Mouse (Mus musculus): Measurements from ENCODE around the gene Rptor. TPM values are rescaled to one million over a fixed set of nuclear protein-coding genes. Genes with fewer than 3 reads are reported as not detected.
A peak's percentile ranks its signal among the peaks of the same experiment; 100 is the strongest.

The Rptor gene
- total and polyA plus RNA-seq, 2 experiments from 2014 or later = 8.5 to 64.8 TPM

DNA sequence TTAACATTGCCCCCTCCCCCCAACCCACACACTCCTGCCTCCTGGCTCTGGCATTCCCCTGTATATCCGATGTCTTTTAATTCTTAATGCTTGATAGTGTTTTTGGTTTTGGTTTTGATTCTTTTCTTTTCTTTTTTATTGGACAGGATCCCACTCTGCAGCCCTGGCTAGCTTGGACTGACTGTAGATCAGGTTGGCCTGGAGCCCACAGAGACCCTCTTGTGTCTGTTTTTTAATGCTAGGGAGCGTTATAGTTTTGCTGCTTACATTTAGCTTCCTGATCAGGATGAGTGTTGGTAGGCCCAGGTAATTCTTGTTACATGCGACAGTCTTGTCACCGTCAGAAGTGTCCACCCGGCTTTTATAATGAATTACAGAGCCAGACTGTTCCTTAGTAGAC is 27.6 kb downstream of the Rptor start:
- Histone ChIP-seq H3K4me3 (ENCODE audit: low read depth, low read length) (no peak overlapping the region), H3K4me1 (ENCODE audit: insufficient read depth, low read length) (no peaks in the 10 kb centered on the region), H3K4me2 (ENCODE audit: low read depth, low read length, poor library complexity, severe bottlenecking) (no peak overlapping the region), H3K27ac (ENCODE audit: low read depth, low read length) (no peak overlapping the region), H3K9ac (replicated peaks; ENCODE audit: low read length, poor library complexity, severe bottlenecking) (no peak overlapping the region), H3K9me3 (ENCODE audit: low read length) (no peaks in the 10 kb centered on the region), H3K27me3 (ENCODE audit: insufficient read depth, low read length) (no peaks in the 10 kb centered on the region), H3K36me3 (ENCODE audit: insufficient read depth, low read length) (no peaks in the 10 kb centered on the region)
- no peak for TF ChIP-seq CTCF (IDR thresholded peaks at IDR 0.05)
- ATAC-seq (ENCODE audit: low FRiP score) = no peak
- WGBS = 66% methylated on average over 5 of the region's 5 CpGs
- no peak for DNase-seq (ENCODE audit: low spot score)

GRCm38 (mm10) chr11:119631222-119631870 is 28.6 kb downstream of the Rptor start:
- Histone ChIP-seq H3K27me3 (ENCODE audit: insufficient read depth, low read length) (no peaks in the 10 kb centered on the region), H3K9ac (replicated peaks; ENCODE audit: low read length, poor library complexity, severe bottlenecking) (no peak overlapping the region), H3K4me3 (ENCODE audit: low read depth, low read length) (no peak overlapping the region), H3K4me2 (ENCODE audit: low read depth, low read length, poor library complexity, severe bottlenecking) (no peak overlapping the region), H3K36me3 (ENCODE audit: insufficient read depth, low read length) (no peaks in the 10 kb centered on the region), H3K9me3 (ENCODE audit: low read length) (no peaks in the 10 kb centered on the region), H3K27ac (ENCODE audit: low read depth, low read length) (no peak overlapping the region), H3K4me1 (ENCODE audit: insufficient read depth, low read length) (no peaks in the 10 kb centered on the region)
- DNase-seq (ENCODE audit: low spot score) = no peak
- no peak for ATAC-seq (ENCODE audit: low FRiP score)
- 70% methylated on average over 3 of the region's 3 CpGs for WGBS
- TF ChIP-seq CTCF (IDR thresholded peaks at IDR 0.05) = no peak

DNA sequence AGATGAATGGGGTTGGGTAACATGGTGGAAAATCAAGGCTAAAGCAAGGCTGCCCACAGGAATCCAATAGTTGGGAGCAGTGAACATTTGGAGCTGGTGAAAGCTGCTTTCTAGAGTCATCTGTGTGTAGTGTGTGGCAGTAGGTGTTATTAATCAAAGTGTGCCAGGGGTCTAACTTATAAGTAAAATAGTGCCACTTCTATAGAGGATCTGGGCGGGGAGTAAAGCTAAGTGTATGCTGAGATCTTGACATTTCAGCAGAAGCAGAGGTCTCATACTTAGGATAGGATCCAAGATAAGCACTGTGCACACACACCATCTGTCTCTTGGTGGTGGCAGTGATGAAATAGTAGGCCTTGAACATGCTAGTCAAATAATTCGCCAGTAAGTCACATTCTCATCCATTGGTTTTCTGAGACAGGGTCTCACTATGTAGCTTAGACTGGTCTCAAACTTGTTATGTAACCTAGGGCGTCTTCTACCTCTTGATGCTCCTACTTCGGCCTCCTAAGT is 33.7 kb downstream of the Rptor start:
- Histone ChIP-seq H3K4me1 (ENCODE audit: insufficient read depth, low read length) (no peaks in the 10 kb centered on the region), H3K27me3 (ENCODE audit: insufficient read depth, low read length) (no peaks in the 10 kb centered on the region), H3K4me3 (ENCODE audit: low read depth, low read length) (no peak overlapping the region), H3K4me2 (ENCODE audit: low read depth, low read length, poor library complexity, severe bottlenecking) (no peak overlapping the region), H3K9me3 (ENCODE audit: low read length) (no peaks in the 10 kb centered on the region), H3K9ac (replicated peaks; ENCODE audit: low read length, poor library complexity, severe bottlenecking) (no peak overlapping the region), H3K36me3 (ENCODE audit: insufficient read depth, low read length) (no peaks in the 10 kb centered on the region), H3K27ac (ENCODE audit: low read depth, low read length) (no peak overlapping the region)
- DNase-seq (ENCODE audit: low spot score) (no peak), ATAC-seq (ENCODE audit: low FRiP score) (no peak)
- WGBS = 95% methylated on average over 4 of the region's 4 CpGs
- TF ChIP-seq CTCF (IDR thresholded peaks at IDR 0.05) = no peak

DNA sequence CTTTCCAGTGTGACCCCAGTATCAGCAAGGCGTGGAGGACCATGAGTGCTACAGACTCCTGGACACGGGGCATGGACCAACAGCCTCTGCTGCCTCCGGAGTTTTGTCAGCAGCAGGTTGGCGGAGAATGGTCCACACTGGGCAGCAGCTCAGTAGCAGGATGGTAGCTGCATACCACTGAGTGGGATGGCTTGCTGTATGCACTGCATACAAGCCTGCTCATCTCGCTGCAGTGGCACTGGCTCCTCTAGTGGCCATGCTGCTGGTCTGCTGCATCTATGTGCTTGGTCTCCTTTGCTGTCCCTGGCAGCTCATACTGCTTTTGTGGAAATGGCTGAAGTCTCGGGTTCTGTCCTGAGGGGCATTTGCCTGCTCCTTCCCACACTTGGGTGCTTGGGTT is 34.8 kb downstream of the Rptor start:
- WGBS = 85% methylated on average over 6 of the region's 6 CpGs
- H3K4me3 ChIP-seq (ENCODE audit: low read depth, low read length) = no peak overlapping the region
- no peaks in the 10 kb centered on the region for H3K4me1 ChIP-seq (ENCODE audit: insufficient read depth, low read length)
- no peak overlapping the region for H3K4me2 ChIP-seq (ENCODE audit: low read depth, low read length, poor library complexity, severe bottlenecking)
- no peaks in the 10 kb centered on the region for H3K27me3 ChIP-seq (ENCODE audit: insufficient read depth, low read length)
- no peaks in the 10 kb centered on the region for H3K9me3 ChIP-seq (ENCODE audit: low read length)
- peak; percentile 70 for TF ChIP-seq CTCF (IDR thresholded peaks at IDR 0.05)
- DNase-seq (ENCODE audit: low spot score) = peak; percentile 56
- no peak for ATAC-seq (ENCODE audit: low FRiP score)
- H3K27ac ChIP-seq (ENCODE audit: low read depth, low read length) = no peak overlapping the region
- no peak overlapping the region for H3K9ac ChIP-seq (replicated peaks; ENCODE audit: low read length, poor library complexity, severe bottlenecking)
- H3K36me3 ChIP-seq (ENCODE audit: insufficient read depth, low read length) = no peaks in the 10 kb centered on the region

DNA sequence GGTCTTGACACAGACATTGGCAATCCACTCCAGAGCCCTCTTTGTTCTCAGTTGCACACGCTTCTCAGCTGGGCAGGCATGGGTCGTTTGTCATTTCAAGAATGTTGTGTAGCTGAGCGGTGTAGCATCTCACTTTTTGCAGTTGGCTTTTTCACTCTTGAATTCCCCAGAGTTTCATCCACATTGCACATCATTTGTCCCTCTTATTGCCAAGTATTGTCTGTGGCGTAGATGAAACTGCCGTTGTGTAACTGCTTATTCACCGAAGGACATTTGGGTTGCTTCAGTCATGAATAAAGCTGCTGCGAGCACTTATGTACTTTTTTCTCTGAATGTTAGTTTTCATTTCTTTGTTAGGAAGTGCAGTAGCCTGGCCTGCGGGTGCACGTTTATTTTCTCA is 37.8 kb downstream of the Rptor start:
- H3K9me3 ChIP-seq (ENCODE audit: low read length) = no peaks in the 10 kb centered on the region
- H3K4me2 ChIP-seq (ENCODE audit: low read depth, low read length, poor library complexity, severe bottlenecking) = no peak overlapping the region
- H3K36me3 ChIP-seq (ENCODE audit: insufficient read depth, low read length) = no peaks in the 10 kb centered on the region
- no peak for ATAC-seq (ENCODE audit: low FRiP score)
- no peaks in the 10 kb centered on the region for H3K27me3 ChIP-seq (ENCODE audit: insufficient read depth, low read length)
- peaks cover 9% of the 10 kb centered on the region; the same call in 1 of the 2 replicates for H3K4me1 ChIP-seq (ENCODE audit: insufficient read depth, low read length)
- no peak overlapping the region for H3K9ac ChIP-seq (replicated peaks; ENCODE audit: low read length, poor library complexity, severe bottlenecking)
- no peak overlapping the region for H3K4me3 ChIP-seq (ENCODE audit: low read depth, low read length)
- DNase-seq (ENCODE audit: low spot score) = no peak
- WGBS = 73% methylated on average over 9 of the region's 9 CpGs
- no peak for TF ChIP-seq CTCF (IDR thresholded peaks at IDR 0.05)
- H3K27ac ChIP-seq (ENCODE audit: low read depth, low read length) = no peak overlapping the region

GRCm38 (mm10) chr11:119641831-119642381 is 39.2 kb downstream of the Rptor start:
- ATAC-seq (ENCODE audit: low FRiP score) = no peak
- no peak overlapping the region for H3K9ac ChIP-seq (replicated peaks; ENCODE audit: low read length, poor library complexity, severe bottlenecking)
- WGBS = 77% methylated on average over 9 of the region's 9 CpGs
- H3K9me3 ChIP-seq (ENCODE audit: low read length) = no peaks in the 10 kb centered on the region
- H3K4me3 ChIP-seq (ENCODE audit: low read depth, low read length) = no peak overlapping the region
- DNase-seq (ENCODE audit: low spot score) = peak; percentile 44
- H3K27ac ChIP-seq (ENCODE audit: low read depth, low read length) = no peak overlapping the region
- H3K4me2 ChIP-seq (ENCODE audit: low read depth, low read length, poor library complexity, severe bottlenecking) = no peak overlapping the region
- no peak for TF ChIP-seq CTCF (IDR thresholded peaks at IDR 0.05)
- H3K36me3 ChIP-seq (ENCODE audit: insufficient read depth, low read length) = no peaks in the 10 kb centered on the region
- peaks cover 14% of the 10 kb centered on the region; the same call in 1 of the 2 replicates for H3K4me1 ChIP-seq (ENCODE audit: insufficient read depth, low read length)
- no peaks in the 10 kb centered on the region for H3K27me3 ChIP-seq (ENCODE audit: insufficient read depth, low read length)

Data from midbrain, postnatal 0 days (tissue).